ENCODE assay signal across 8 mouse cellular contexts in the genomic region with DNA sequence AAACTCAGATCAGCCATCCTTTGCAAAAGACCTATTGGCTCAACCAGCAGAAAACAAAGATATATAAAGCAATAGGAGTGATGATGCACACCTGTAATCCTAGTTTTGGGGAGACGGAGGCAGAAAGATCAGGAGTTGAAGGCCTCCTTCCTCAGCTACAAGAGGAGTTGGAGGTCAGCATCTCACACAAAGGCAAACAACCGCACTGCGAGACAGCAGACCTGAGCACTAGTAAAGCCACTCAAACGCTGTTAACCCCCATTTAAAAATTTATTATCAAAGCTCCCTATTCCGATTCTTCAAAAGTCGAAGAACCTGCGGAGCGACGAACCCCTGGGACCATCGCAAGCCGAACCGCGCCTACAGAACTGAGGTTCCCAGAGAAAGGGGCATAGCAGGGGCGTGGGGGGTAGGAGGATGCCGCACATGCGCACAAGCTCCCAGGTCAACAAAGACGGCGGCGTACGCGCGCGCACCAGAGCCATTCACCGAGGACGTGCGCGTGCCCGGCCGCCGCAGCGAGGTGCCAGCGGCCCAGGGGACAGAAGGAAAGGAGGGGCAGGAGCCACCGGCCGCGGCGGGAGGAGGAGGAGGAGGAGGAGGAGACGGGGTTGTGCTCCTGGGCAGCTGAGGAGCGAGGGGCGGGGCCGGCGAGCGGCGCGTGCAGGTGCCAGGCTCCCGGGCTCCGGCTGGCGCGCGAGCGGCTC. TPM values are rescaled to one million over a fixed set of nuclear protein-coding genes. Genes with fewer than 3 reads are reported as not detected.
DNase-seq lines count a peak whose midpoint lies in the region; ATAC-seq and TF ChIP-seq lines count a peak whose summit lies in the region.

No protein-coding gene starts in this region.

- peak overlapping the region; percentile 94 for H3K4me2 ChIP-seq in hindbrain, embryonic 14.5 days (replicated peaks)

- under 1% methylated on average over 35 of the region's 50 CpGs for WGBS in hindbrain, embryonic 14.5 days

- H3K4me1 ChIP-seq in hindbrain, embryonic 14.5 days (replicated peaks; ENCODE audit: control insufficient read depth, insufficient read depth, low read length) = peaks cover 33% of the 10 kb centered on the region

- no peaks in the 10 kb centered on the region for H3K9me3 ChIP-seq in hindbrain, embryonic 14.5 days (ENCODE audit: control insufficient read depth, low read length)

- TF ChIP-seq CTCF in Patski (IDR thresholded peaks at IDR 0.05) = no peak

- no peaks in the 10 kb centered on the region for H3K27me3 ChIP-seq in Patski
- no peaks in the 10 kb centered on the region for H3K27me3 ChIP-seq in hindbrain, embryonic 14.5 days (ENCODE audit: control insufficient read depth, insufficient read depth, low read length)

- H3K36me3 ChIP-seq in hindbrain, embryonic 14.5 days (replicated peaks; ENCODE audit: control insufficient read depth, insufficient read depth) = no peaks in the 10 kb centered on the region

- CTCF ChIA-PET in Patski (lab: Charles Lee) = interaction anchor here (0.8 to 1.0 kb wide), 2 partner anchors 17 to 21 kb away, joined by 3 read pairs; no protein-coding TSS in a partner anchor

- in situ Hi-C loops in Patski (cut with MboI; ENCODE audit: low pct_unique_long_range_greater_than_20kb) = no loop called here

- peak; percentile 91 for ATAC-seq in Patski
- peak; percentile 92 for ATAC-seq in hindbrain, embryonic 14.5 days (ENCODE audit: low FRiP score)

- H3K27ac ChIP-seq in hindbrain, embryonic 14.5 days = peak overlapping the region; percentile 98

- POLR2A ChIA-PET in Patski (lab: Charles Lee) = interaction anchor here (0.6 to 1.4 kb wide), 3 partner anchors 22 to 1402 kb away, joined by 3 to 4 read pairs (median 3); no protein-coding TSS in a partner anchor

- peak overlapping the region; percentile 84 for H3K4me3 ChIP-seq in hindbrain, embryonic 14.5 days (replicated peaks; ENCODE audit: low read length)

- DNase-seq in Patski (ENCODE audit: low read depth, low spot score) = peak; percentile 63
- DNase-seq in cerebellum, postnatal 14 days = peak; percentile 97
- DNase-seq in frontal cortex, postnatal 14 days (ENCODE audit: low spot score in 2 of 2) = peak; percentile 86 to 90
- peak; percentile 97 for DNase-seq in hindbrain, embryonic 14.5 days (ENCODE audit: low spot score)
- peak; percentile 93 to 95 for DNase-seq in layer of hippocampus, postnatal 36 days
- DNase-seq in lung, postnatal 36 days = peak; percentile 97
- peak; percentile 98 for DNase-seq in retina, postnatal 1 day
- peak; percentile 88 to 89 for DNase-seq in urinary bladder, adult 18-20 months (ENCODE audit: low spot score in 2 of 2)

- peak overlapping the region; percentile 96 for H3K9ac ChIP-seq in hindbrain, embryonic 14.5 days

RNA-seq across cellular contexts. Expression of a gene that starts 0.4 kb away (rescaled TPM):
- polyA plus RNA-seq in Patski (2021) = 27.5 TPM
- polyA plus RNA-seq in hindbrain, embryonic 14.5 days (2014; fragmentation: Nextera tagmentation; extraction: Ambion mirVana) = 54.1 and 54.4 TPM in 2 replicates
- total RNA-seq in layer of hippocampus, postnatal 36 days (2021) = 10 to 100 TPM; 59.2 to 60.5 TPM

RNA-seq across cellular contexts. Expression of a gene that starts 14.6 kb away (rescaled TPM):
- 97.9 TPM for polyA plus RNA-seq in Patski (2021)
- 208 and 218 TPM in 2 replicates for polyA plus RNA-seq in hindbrain, embryonic 14.5 days (2014; fragmentation: Nextera tagmentation; extraction: Ambion mirVana)
- total RNA-seq in layer of hippocampus, postnatal 36 days (2021) = 10 to 100 TPM; 50.9 to 54.4 TPM

RNA-seq across cellular contexts. Expression of a gene that starts 43.1 kb away (rescaled TPM):
- polyA plus RNA-seq in Patski (2021) = 85.0 TPM
- 61.0 and 61.9 TPM in 2 replicates for polyA plus RNA-seq in hindbrain, embryonic 14.5 days (2014; fragmentation: Nextera tagmentation; extraction: Ambion mirVana)
- 10 to 100 TPM; 50.0 to 50.2 TPM for total RNA-seq in layer of hippocampus, postnatal 36 days (2021)

RNA-seq across cellular contexts. Expression of a gene that starts 57.0 kb away (rescaled TPM):
- polyA plus RNA-seq in Patski (2021) = 24.6 TPM
- polyA plus RNA-seq in hindbrain, embryonic 14.5 days (2014; fragmentation: Nextera tagmentation; extraction: Ambion mirVana) = 28.1 and 30.8 TPM in 2 replicates
- total RNA-seq in layer of hippocampus, postnatal 36 days (2021) = 10 to 100 TPM; 17.0 to 19.0 TPM

Comparison
In these comparisons a context has a peak if more than half of its experiments do, and no peak if none do; other contexts are left out.
1. Peak in every context shown above with its lines: DNase-seq, ATAC-seq, H3K4me3 ChIP-seq and H3K27ac ChIP-seq.